Mouse (Mus musculus) lung, postnatal 0 days (tissue): ENCODE results near the gene Zkscan2.

Experiments
- CTCF ChIP-seq: IDR thresholded peaks from 2 replicates; pipeline ENCODE4 v1.5.1; 2016; ENCODE audit warnings: antibody characterized with exemption, mild to moderate bottlenecking
- EP300 ChIP-seq: IDR thresholded peaks from 2 replicates; pipeline ENCODE4 v1.6.1; 2016; ENCODE audit warnings: antibody characterized with exemption, mild to moderate bottlenecking, control low read depth

- TF ChIP-seq EP300 (no peak), CTCF (no peak)
These were observed 49.7 kb downstream of the Zkscan2 start for GRCm38 (mm10) chr7:123450515-123450914.
